Mouse (Mus musculus): ENCODE measurements around the gene Spcs3. TPM values are rescaled to one million over a fixed set of nuclear protein-coding genes. Genes with fewer than 3 reads are reported as not detected.
A peak's percentile ranks its signal among the peaks of the same experiment; 100 is the strongest.

Gene Spcs3
- polyA plus RNA-seq, 1 experiment from 2014 or later = 84.6 TPM

DNA sequence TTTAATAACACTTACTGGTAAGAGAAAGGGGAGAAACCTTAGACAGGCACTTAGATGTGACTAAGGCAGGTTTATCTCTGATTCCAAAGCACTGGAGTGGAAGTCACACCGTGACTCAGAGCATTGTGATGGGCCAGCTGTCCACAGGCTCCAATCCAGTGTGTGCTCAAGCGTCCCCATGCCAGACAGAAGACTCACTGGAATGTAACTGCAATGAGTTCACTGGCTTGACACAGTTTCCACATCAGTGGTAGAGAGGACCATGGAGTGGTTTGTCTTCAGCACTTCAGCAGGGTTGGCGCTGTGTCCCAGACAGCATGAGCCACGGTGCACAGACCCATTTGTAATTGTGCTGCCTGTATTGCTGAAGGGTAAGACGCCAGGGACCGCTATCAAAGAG is 18.6 kb upstream of the Spcs3 start:
- no peaks in the 10 kb centered on the region for H3K36me3 ChIP-seq (ENCODE audit: control insufficient read depth, insufficient read depth, low read length)
- H3K27me3 ChIP-seq (ENCODE audit: control insufficient read depth, insufficient read depth, low read length) = no peaks in the 10 kb centered on the region
- no peaks in the 10 kb centered on the region for H3K9me3 ChIP-seq (ENCODE audit: control insufficient read depth, low read length)
- H3K4me1 ChIP-seq (ENCODE audit: control insufficient read depth, insufficient read depth, low read length) = no peaks in the 10 kb centered on the region
- DNase-seq (ENCODE audit: low spot score) (no peak), ATAC-seq (ENCODE audit: insufficient read depth, low FRiP score, low TSS enrichment) (no peak)
- H3K27ac ChIP-seq (ENCODE audit: low read depth, low read length) = no peak overlapping the region
- 81% methylated on average over 6 of the region's 6 CpGs for WGBS
- no peak overlapping the region for H3K9ac ChIP-seq (ENCODE audit: low read length)
- no peak overlapping the region for H3K4me3 ChIP-seq (ENCODE audit: low read depth, low read length)
- H3K4me2 ChIP-seq (ENCODE audit: low read depth) = no peak overlapping the region

DNA sequence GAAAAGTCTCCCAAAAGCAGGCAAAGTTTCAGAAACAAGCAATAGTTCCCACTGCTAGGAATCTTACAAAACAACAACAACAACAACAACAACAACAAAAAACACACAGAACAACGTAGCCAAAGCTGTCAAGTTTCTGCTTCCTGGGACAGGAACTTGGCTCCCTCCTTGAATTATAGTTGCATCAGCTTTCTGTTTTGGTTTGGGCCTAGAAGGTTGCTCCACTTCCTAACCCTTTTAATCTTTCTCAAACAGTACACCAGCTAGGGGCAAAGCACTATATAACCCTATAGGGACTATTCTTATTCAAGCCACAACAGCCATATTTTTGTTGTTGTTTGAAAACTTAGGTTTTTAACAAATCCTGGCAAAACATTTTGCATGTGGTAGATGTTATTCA is 11.5 kb upstream of the Spcs3 start:
- no peak for DNase-seq (ENCODE audit: low spot score)
- no peak for ATAC-seq (ENCODE audit: insufficient read depth, low FRiP score, low TSS enrichment)
- 83% methylated on average over 1 of the region's 1 CpGs for WGBS
- Histone ChIP-seq H3K9me3 (ENCODE audit: control insufficient read depth, low read length) (no peaks in the 10 kb centered on the region), H3K9ac (ENCODE audit: low read length) (no peak overlapping the region), H3K4me1 (ENCODE audit: control insufficient read depth, insufficient read depth, low read length) (no peaks in the 10 kb centered on the region), H3K27ac (ENCODE audit: low read depth, low read length) (no peak overlapping the region), H3K27me3 (ENCODE audit: control insufficient read depth, insufficient read depth, low read length) (no peaks in the 10 kb centered on the region), H3K36me3 (ENCODE audit: control insufficient read depth, insufficient read depth, low read length) (no peaks in the 10 kb centered on the region), H3K4me2 (ENCODE audit: low read depth) (no peak overlapping the region), H3K4me3 (ENCODE audit: low read depth, low read length) (no peak overlapping the region)

DNA sequence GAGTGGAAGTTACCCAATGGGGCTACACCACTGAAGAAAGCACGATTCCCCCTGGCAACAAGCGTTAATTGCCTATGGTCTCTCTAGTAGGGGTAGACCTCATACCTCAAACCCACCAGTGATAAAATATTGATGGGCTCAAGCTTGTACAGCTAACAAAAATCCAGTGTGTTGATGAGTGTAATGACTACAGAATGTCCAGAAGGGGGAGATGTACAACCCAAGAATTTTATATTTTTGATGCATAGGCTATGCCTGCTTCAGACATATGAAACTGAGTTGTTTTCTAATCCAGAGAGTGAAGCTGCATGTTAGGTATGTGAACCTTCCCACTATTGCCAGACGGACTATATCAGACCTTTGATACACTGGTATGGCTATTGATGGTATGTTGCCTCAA is 7.5 kb upstream of the Spcs3 start:
- no peak overlapping the region for H3K9ac ChIP-seq (ENCODE audit: low read length)
- H3K36me3 ChIP-seq (ENCODE audit: control insufficient read depth, insufficient read depth, low read length) = no peaks in the 10 kb centered on the region
- no peak overlapping the region for H3K27ac ChIP-seq (ENCODE audit: low read depth, low read length)
- H3K9me3 ChIP-seq (ENCODE audit: control insufficient read depth, low read length) = no peaks in the 10 kb centered on the region
- ATAC-seq (ENCODE audit: insufficient read depth, low FRiP score, low TSS enrichment) (no peak), DNase-seq (ENCODE audit: low spot score) (no peak)
- H3K4me2 ChIP-seq (ENCODE audit: low read depth) = no peak overlapping the region
- 94% methylated on average over 3 of the region's 3 CpGs for WGBS
- no peak overlapping the region for H3K4me3 ChIP-seq (ENCODE audit: low read depth, low read length)
- no peaks in the 10 kb centered on the region for H3K4me1 ChIP-seq (ENCODE audit: control insufficient read depth, insufficient read depth, low read length)
- no peaks in the 10 kb centered on the region for H3K27me3 ChIP-seq (ENCODE audit: control insufficient read depth, insufficient read depth, low read length)

DNA sequence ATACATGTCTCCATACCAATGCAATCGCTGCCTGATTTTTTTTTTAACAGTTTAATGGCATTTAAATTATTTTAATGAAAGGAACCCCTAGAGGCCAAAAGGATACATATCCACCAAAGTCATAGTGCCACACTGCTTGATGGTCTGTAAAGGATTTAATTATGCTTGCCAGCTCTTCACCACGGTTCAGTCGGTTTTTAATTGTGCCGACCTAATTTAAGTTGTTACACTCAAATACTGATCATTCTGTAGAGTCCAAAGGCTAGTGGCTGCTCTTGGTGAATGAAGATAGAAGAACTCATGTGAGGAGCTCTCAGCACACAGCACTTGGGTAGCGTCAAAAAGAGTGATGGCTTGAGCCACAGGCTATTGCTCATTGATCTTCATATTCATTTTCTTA is 5.4 kb upstream of the Spcs3 start:
- H3K4me3 ChIP-seq (ENCODE audit: low read depth, low read length) = no peak overlapping the region
- ATAC-seq (ENCODE audit: insufficient read depth, low FRiP score, low TSS enrichment) = no peak
- 90% methylated on average over 5 of the region's 5 CpGs for WGBS

DNA sequence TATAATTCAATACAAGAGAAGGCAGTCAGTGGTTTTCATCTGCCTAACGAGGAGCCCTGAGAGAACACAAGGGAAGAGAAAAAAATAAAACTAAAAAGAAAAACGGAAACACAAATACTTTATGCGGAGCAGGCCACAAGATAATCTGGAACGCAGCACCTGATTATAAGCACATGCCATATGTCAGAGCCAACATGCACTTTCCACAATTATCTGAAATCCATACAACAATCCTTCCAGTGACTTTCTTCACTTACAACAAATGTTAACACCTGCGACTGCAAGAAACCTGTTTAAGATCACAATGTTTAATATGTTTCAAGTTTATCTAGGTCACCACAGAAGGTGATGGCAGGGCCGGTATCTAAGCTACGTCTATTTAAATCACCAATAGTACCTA is 1.2 kb downstream of the Spcs3 start:
- Histone ChIP-seq H3K27ac (ENCODE audit: low read depth, low read length) (no peak overlapping the region), H3K4me1 (ENCODE audit: control insufficient read depth, insufficient read depth, low read length) (0 out of 2 replicates have a peak, but pooled peaks cover 2% of the 10 kb centered on the region), H3K4me3 (ENCODE audit: low read depth, low read length) (peak overlapping the region; percentile 96), H3K9ac (ENCODE audit: low read length) (peak overlapping the region; percentile 89; the same call in 1 of the 2 replicates), H3K4me2 (ENCODE audit: low read depth) (peak overlapping the region; percentile 73), H3K36me3 (ENCODE audit: control insufficient read depth, insufficient read depth, low read length) (no peaks in the 10 kb centered on the region), H3K27me3 (ENCODE audit: control insufficient read depth, insufficient read depth, low read length) (no peaks in the 10 kb centered on the region), H3K9me3 (ENCODE audit: control insufficient read depth, low read length) (no peaks in the 10 kb centered on the region)
- ATAC-seq (ENCODE audit: insufficient read depth, low FRiP score, low TSS enrichment) = no peak
- DNase-seq (ENCODE audit: low spot score) = no peak
- WGBS = 74% methylated on average over 7 of the region's 7 CpGs

More for the DNA sequence above, 5.4 kb upstream of the Spcs3 start:
- Histone ChIP-seq H3K4me1 (ENCODE audit: control insufficient read depth, insufficient read depth, low read length) (no peaks in the 10 kb centered on the region), H3K9ac (ENCODE audit: low read length) (no peak overlapping the region), H3K27ac (ENCODE audit: low read depth, low read length) (no peak overlapping the region), H3K36me3 (ENCODE audit: control insufficient read depth, insufficient read depth, low read length) (no peaks in the 10 kb centered on the region), H3K27me3 (ENCODE audit: control insufficient read depth, insufficient read depth, low read length) (no peaks in the 10 kb centered on the region), H3K9me3 (ENCODE audit: control insufficient read depth, low read length) (no peaks in the 10 kb centered on the region), H3K4me2 (ENCODE audit: low read depth) (no peak overlapping the region)
- DNase-seq (ENCODE audit: low spot score) = no peak

DNA sequence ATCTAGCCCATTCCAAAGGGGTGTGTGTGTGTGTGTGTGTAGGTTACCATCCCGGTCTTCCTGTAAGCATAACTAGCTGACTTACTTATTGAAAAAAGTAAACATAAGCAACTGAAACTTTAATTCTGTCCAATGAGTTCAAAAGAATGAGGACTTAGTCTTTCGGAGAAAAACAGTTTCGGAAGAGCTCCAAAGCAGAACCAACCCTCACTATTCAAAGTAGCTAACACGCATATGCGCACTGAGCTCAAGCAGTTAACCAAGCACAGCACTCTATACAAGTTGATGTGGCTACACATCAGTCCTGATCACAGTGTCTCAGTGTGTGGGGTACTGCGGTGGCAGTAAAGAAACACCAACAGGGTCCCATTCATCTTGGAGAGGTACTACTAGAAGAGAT is 3.1 kb downstream of the Spcs3 start:
- ATAC-seq (ENCODE audit: insufficient read depth, low FRiP score, low TSS enrichment) = no peak
- no peak overlapping the region for H3K9ac ChIP-seq (ENCODE audit: low read length)
- H3K4me3 ChIP-seq (ENCODE audit: low read depth, low read length) = no peak overlapping the region
- WGBS = 97% methylated on average over 6 of the region's 6 CpGs
- no peaks in the 10 kb centered on the region for H3K27me3 ChIP-seq (ENCODE audit: control insufficient read depth, insufficient read depth, low read length)
- DNase-seq (ENCODE audit: low spot score) = no peak
- H3K9me3 ChIP-seq (ENCODE audit: control insufficient read depth, low read length) = no peaks in the 10 kb centered on the region
- H3K4me2 ChIP-seq (ENCODE audit: low read depth) = no peak overlapping the region
- H3K36me3 ChIP-seq (ENCODE audit: control insufficient read depth, insufficient read depth, low read length) = no peaks in the 10 kb centered on the region
- H3K4me1 ChIP-seq (ENCODE audit: control insufficient read depth, insufficient read depth, low read length) = 0 out of 2 replicates have a peak, but pooled peaks cover 2% of the 10 kb centered on the region
- H3K27ac ChIP-seq (ENCODE audit: low read depth, low read length) = no peak overlapping the region

DNA sequence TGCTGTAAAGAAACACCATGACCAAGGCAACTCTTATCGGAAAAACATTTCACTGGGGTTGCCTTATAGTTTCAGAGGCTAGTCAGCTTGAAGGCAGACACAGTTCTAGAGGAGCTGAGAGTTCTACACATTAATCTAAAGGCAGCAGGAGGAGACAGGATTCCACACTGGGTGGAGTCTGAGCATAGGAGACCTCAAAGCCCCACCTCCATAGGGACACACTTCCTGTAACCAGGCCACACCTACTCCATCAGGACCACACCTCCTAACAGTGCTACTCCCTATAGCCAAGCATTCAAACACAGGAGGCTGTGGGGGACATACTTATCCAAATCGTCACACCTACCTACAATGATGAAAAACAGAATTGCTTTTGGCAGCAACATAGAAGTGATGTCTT is 4.2 kb downstream of the Spcs3 start:
- Histone ChIP-seq H3K27ac (ENCODE audit: low read depth, low read length) (no peak overlapping the region), H3K4me3 (ENCODE audit: low read depth, low read length) (no peak overlapping the region), H3K9ac (ENCODE audit: low read length) (no peak overlapping the region), H3K4me2 (ENCODE audit: low read depth) (no peak overlapping the region), H3K9me3 (ENCODE audit: control insufficient read depth, low read length) (no peaks in the 10 kb centered on the region), H3K4me1 (ENCODE audit: control insufficient read depth, insufficient read depth, low read length) (0 out of 2 replicates have a peak, but pooled peaks cover 2% of the 10 kb centered on the region), H3K27me3 (ENCODE audit: control insufficient read depth, insufficient read depth, low read length) (no peaks in the 10 kb centered on the region), H3K36me3 (ENCODE audit: control insufficient read depth, insufficient read depth, low read length) (no peaks in the 10 kb centered on the region)
- DNase-seq (ENCODE audit: low spot score) (no peak), ATAC-seq (ENCODE audit: insufficient read depth, low FRiP score, low TSS enrichment) (no peak)
- WGBS = 90% methylated on average over 2 of the region's 2 CpGs

DNA sequence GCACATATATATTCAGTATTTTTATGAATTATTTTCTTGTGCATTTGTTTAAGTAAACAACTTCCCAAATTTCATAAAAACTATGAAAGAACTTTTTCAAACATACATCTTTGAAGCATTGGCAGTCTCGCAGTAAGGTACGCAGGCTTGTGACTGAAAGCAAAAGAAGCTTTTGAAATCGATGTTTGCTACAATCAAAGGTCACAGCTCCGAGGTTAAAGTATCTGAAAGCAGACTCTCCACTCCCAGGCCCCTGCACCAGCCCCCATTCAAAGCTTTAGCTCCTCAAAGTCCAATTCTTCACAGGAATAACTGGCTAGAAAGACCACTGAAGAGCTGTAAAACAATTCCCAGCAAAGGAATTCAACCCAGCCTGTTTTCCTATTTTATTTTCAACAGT is 9.3 kb downstream of the Spcs3 start:
- no peak for DNase-seq (ENCODE audit: low spot score)
- Histone ChIP-seq H3K4me1 (ENCODE audit: control insufficient read depth, insufficient read depth, low read length) (no peaks in the 10 kb centered on the region), H3K36me3 (ENCODE audit: control insufficient read depth, insufficient read depth, low read length) (no peaks in the 10 kb centered on the region), H3K4me3 (ENCODE audit: low read depth, low read length) (no peak overlapping the region), H3K4me2 (ENCODE audit: low read depth) (no peak overlapping the region), H3K9ac (ENCODE audit: low read length) (no peak overlapping the region), H3K27ac (ENCODE audit: low read depth, low read length) (no peak overlapping the region), H3K27me3 (ENCODE audit: control insufficient read depth, insufficient read depth, low read length) (no peaks in the 10 kb centered on the region), H3K9me3 (ENCODE audit: control insufficient read depth, low read length) (no peaks in the 10 kb centered on the region)
- no peak for ATAC-seq (ENCODE audit: insufficient read depth, low FRiP score, low TSS enrichment)
- WGBS = 50% methylated on average over 4 of the region's 4 CpGs

DNA sequence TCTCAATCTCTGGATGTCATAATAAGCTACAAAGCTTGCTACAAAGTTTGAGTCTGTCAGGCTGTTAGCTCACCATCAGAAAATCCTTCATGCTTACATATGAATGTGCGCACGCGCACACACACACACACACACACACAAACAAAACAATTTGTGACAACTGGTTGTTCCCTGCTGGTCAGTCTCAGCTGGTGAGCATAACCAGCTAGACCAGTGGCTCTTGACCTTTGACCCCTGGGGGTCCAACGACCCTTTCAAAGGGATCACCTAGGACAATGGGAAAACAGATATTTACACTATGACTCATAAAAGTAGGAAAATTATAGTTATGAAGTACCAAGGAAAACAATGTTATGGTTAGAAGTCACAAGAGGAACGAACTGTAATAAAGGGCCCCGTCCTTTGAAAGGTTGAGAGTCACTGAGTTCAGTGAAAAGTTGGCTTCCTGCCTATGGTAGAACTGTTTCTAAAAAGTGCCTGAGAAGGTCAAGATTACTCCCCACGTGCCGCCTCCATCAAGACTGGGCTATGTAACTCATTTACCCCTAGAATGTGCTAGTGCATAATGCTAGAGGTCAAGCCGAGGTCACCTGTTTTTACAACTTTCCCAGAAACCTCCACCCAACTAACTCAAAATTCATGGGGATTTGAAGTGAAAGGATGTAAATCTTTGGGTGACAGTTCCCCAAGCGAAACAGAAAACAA is 10.9 kb downstream of the Spcs3 start:
- H3K9me3 ChIP-seq (ENCODE audit: control insufficient read depth, low read length) = no peaks in the 10 kb centered on the region
- no peak overlapping the region for H3K27ac ChIP-seq (ENCODE audit: low read depth, low read length)
- H3K9ac ChIP-seq (ENCODE audit: low read length) = no peak overlapping the region
- 71% methylated on average over 10 of the region's 10 CpGs for WGBS
- no peaks in the 10 kb centered on the region for H3K36me3 ChIP-seq (ENCODE audit: control insufficient read depth, insufficient read depth, low read length)
- ATAC-seq (ENCODE audit: insufficient read depth, low FRiP score, low TSS enrichment) (no peak), DNase-seq (ENCODE audit: low spot score) (no peak)
- no peaks in the 10 kb centered on the region for H3K4me1 ChIP-seq (ENCODE audit: control insufficient read depth, insufficient read depth, low read length)
- H3K27me3 ChIP-seq (ENCODE audit: control insufficient read depth, insufficient read depth, low read length) = no peaks in the 10 kb centered on the region
- no peak overlapping the region for H3K4me3 ChIP-seq (ENCODE audit: low read depth, low read length)
- no peak overlapping the region for H3K4me2 ChIP-seq (ENCODE audit: low read depth)

All from neural tube, embryonic 11.5 days (tissue).